Mouse (Mus musculus) bone marrow, adult 2 months (tissue): ENCODE results near the gene Col23a1. TPM values are rescaled to one million over a fixed set of nuclear protein-coding genes. Genes with fewer than 3 reads are reported as not detected.

Experiments
- H3K27ac ChIP-seq: fragments of 200-500 bp; 2 replicates; pipeline ENCODE4 v1.5.1; 2012; ENCODE audit warnings: low read depth, mild to moderate bottlenecking, control low read depth, inconsistent platforms, low read length; ENCODE audit not compliant: control insufficient read depth, poor library complexity, insufficient read depth
- H3K4me1 ChIP-seq: fragments of 200-500 bp; 2 replicates; pipeline ENCODE4 v1.6.1; 2011; ENCODE audit warnings: low read length; ENCODE audit not compliant: control insufficient read depth, insufficient read depth
- H3K4me3 ChIP-seq: fragments of 200-500 bp; replicated peaks from 2 replicates; pipeline ENCODE3; 2011; ENCODE audit warnings: mild to moderate bottlenecking, low read depth, low read length, control low read depth; ENCODE audit not compliant: control insufficient read depth
- CTCF ChIP-seq: fragments of 200-500 bp; IDR thresholded peaks from 2 replicates; pipeline ENCODE4 v1.5.1; 2011; ENCODE audit warnings: low read length, control low read depth; ENCODE audit not compliant: control insufficient read depth, insufficient read depth
- POLR2A ChIP-seq: fragments of 200-500 bp; IDR thresholded peaks from 2 replicates; pipeline ENCODE4 v1.6.1; 2011; ENCODE audit warnings: low read depth, mild to moderate bottlenecking, control low read depth, low read length, borderline replicate concordance; ENCODE audit not compliant: control insufficient read depth
- WGBS: fragments of 180-500 bp; shearing (Covaris S2); methylation state at CpG from one replicate; pipeline ENCODE4 v1.1.7; 2018; 5-methylcytosine and 5-hydroxymethylcytosine counted together
- polyA plus RNA-seq: library from polyadenylated mRNA; stranded (reverse); fragments of >200 nt; gene quantifications from 2 replicates; pipeline ENCODE4 v1.2.4, GENCODE M21; 2011; ENCODE audit warnings: low replicate concordance; ENCODE audit not compliant: missing spikeins, insufficient read depth, insufficient read length

Col23a1 gene
- polyA plus RNA-seq, 1 experiment = not detected

DNA sequence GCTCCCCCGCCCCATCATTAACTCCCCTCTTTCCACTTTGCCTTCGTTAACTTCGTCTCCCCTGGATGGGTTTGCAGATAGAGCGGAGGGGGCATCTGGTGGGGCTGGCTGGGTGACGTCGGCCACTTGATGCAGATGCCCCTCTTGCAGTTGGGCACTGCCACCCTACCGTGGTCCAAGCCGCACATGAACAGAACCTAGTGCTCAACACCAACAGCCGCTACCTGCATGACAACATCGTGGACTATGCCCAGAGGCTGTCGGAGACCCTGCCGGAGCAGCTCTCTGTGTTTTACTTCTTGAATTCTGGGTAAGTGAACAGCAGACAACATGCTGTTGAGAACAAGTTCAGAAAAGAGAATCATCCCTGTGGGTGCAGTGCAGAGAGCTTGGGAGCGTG, 296.7 kb downstream of the Col23a1 start:
- H3K27ac ChIP-seq = no peak overlapping the region
- peaks cover 6% of the 10 kb centered on the region; the same call in 1 of the 2 replicates for H3K4me1 ChIP-seq
- no peak overlapping the region for H3K4me3 ChIP-seq
- TF ChIP-seq CTCF = no peak
- WGBS = 90% methylated on average over 13 of the region's 13 CpGs

DNA sequence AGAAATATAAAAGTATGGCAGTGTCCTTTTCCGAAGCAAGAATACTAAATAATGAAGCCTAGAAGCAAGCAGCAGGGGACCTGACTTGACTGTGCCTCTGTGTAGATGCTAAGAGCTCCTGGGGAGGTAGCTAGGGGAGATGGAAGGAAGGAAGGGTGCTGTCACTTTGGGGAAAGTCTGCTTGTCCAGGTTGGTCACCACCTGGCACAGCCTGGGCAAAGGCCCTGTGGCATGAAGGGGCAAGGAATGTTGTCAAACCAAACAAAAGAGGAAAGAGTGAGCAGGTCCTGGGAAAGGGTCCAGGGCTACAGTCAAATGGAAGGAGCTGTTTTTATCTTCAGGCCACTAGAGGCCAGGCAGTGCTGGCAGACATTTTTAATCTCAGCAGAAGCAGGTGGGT, 297.3 kb downstream of the Col23a1 start:
- 86% methylated on average over 1 of the region's 1 CpGs for WGBS
- Histone ChIP-seq H3K4me3 (no peak overlapping the region), H3K27ac (no peak overlapping the region), H3K4me1 (peaks cover 6% of the 10 kb centered on the region; the same call in 1 of the 2 replicates)
- TF ChIP-seq CTCF (no peak), POLR2A (no peak)

- peaks cover 4% of the 10 kb centered on the region; the same call in 1 of the 2 replicates for H3K4me1 ChIP-seq
- H3K27ac ChIP-seq = no peak overlapping the region
- H3K4me3 ChIP-seq = no peak overlapping the region
- WGBS = 94% methylated on average over 3 of the region's 3 CpGs
- TF ChIP-seq POLR2A (no peak), CTCF (no peak)
These were observed 299.1 kb downstream of the Col23a1 start for GRCm38 (mm10) chr11:51588833-51589232.

GRCm38 (mm10) chr11:51590002-51590401, 300.3 kb downstream of the Col23a1 start:
- Histone ChIP-seq H3K4me3 (no peak overlapping the region), H3K4me1 (peaks cover 4% of the 10 kb centered on the region; the same call in 1 of the 2 replicates), H3K27ac (no peak overlapping the region)
- TF ChIP-seq CTCF (no peak), POLR2A (no peak)

DNA sequence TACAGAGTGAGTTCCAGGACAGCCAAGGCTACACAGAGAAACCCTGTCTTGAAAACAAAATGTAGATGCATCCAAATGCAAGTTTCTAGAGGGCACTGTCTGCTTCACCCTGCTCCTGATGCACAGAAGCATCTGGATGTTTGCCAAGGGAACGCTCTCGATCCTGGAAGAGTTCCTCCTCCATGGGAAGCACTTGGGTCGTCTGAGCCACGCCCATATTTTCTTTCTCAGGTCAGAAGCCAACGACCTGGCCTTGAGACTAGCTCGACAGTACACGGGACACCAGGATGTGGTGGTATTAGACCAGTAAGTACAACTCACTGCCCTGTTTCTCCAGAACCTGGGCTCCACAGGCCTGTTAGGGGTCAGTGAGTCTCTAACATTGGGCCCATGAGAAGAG, 301.4 kb downstream of the Col23a1 start:
- no peak overlapping the region for H3K27ac ChIP-seq
- 73% methylated on average over 7 of the region's 7 CpGs for WGBS
- no peak overlapping the region for H3K4me3 ChIP-seq
- TF ChIP-seq CTCF = no peak
- TF ChIP-seq POLR2A = no peak
- H3K4me1 ChIP-seq = no peaks in the 10 kb centered on the region

- Histone ChIP-seq H3K4me3 (no peak overlapping the region), H3K27ac (no peak overlapping the region), H3K4me1 (no peaks in the 10 kb centered on the region)
- 89% methylated on average over 7 of the region's 7 CpGs for WGBS
- TF ChIP-seq POLR2A (no peak), CTCF (no peak)
These were observed 302.2 kb downstream of the Col23a1 start for GRCm38 (mm10) chr11:51591915-51592314.

- H3K27ac ChIP-seq = no peak overlapping the region
- TF ChIP-seq POLR2A (no peak), CTCF (no peak)
- no peak overlapping the region for H3K4me3 ChIP-seq
- no peaks in the 10 kb centered on the region for H3K4me1 ChIP-seq
- 93% methylated on average over 4 of the region's 4 CpGs for WGBS
These were observed 303.6 kb downstream of the Col23a1 start for GRCm38 (mm10) chr11:51593368-51593767.

DNA sequence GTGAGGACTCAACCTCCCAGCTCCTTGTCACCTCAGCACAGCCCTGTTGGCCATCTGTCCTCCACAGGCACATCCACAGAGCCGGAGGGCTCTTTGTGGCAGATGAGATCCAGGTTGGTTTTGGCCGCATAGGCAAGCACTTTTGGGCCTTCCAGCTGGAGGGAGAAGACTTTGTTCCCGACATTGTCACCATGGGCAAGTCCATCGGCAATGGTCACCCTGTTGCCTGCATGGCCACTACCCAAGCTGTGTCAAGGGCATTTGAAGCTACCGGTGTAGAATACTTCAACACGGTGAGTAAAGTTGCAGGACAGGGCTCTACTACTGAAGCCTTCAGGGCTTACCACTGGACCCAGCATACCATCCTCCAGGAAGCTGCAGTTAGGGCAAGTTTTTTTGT, 304.1 kb downstream of the Col23a1 start:
- TF ChIP-seq CTCF (no peak), POLR2A (no peak)
- Histone ChIP-seq H3K4me3 (no peak overlapping the region), H3K4me1 (no peaks in the 10 kb centered on the region), H3K27ac (no peak overlapping the region)
- 94% methylated on average over 6 of the region's 6 CpGs for WGBS

DNA sequence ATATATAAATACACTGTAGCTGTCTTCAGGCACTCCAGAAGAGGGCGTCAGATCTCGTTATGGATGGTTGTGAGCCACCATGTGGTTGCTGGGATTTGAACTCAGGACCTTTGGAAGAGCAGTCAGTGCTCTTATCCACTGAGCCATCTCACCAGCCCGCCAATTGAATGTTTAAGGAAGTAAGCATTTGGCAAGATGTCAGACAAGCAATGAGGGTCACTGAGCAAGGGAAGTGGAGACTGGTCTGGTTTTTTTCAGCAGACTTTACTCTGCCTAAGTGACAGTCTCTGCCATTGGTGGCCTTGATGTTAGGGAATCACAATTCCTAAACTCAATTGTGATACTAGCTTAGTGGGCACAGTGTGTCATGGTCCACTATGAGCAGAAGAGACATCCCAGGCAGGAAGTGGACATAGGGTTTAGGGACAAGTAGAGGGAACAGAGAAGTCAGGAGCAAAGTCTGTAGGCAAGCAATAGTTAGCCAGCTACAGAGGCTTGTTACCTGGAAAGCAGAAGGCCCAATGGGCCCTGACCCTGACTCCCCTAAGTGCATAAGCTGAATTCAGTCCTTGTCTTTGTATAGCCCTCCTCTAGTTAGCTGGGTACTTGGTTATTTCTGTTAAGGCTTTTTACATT, 305.1 kb downstream of the Col23a1 start:
- no peak for TF ChIP-seq POLR2A
- no peak for TF ChIP-seq CTCF
- no peak overlapping the region for H3K4me3 ChIP-seq
- no peak overlapping the region for H3K27ac ChIP-seq
- WGBS = 26% methylated on average over 3 of the region's 3 CpGs
- no peaks in the 10 kb centered on the region for H3K4me1 ChIP-seq
